Mouse (Mus musculus) testis, adult 2 months (tissue): ENCODE data around the gene Fgfbp3.

Experiments
- CTCF ChIP-seq: fragments of 200-500 bp; IDR thresholded peaks from 2 replicates; pipeline ENCODE4 v1.5.1; 2012; ENCODE audit warnings: low read depth, mild to moderate bottlenecking, inconsistent platforms, low read length, moderate library complexity; ENCODE audit not compliant: control insufficient read depth, insufficient read depth, insufficient replicate concordance
- POLR2A ChIP-seq: fragments of 200-500 bp; IDR thresholded peaks from 2 replicates; pipeline ENCODE4 v1.6.1; 2012; ENCODE audit warnings: low read depth, mild to moderate bottlenecking, inconsistent platforms, low read length, moderate library complexity; ENCODE audit not compliant: control insufficient read depth

DNA sequence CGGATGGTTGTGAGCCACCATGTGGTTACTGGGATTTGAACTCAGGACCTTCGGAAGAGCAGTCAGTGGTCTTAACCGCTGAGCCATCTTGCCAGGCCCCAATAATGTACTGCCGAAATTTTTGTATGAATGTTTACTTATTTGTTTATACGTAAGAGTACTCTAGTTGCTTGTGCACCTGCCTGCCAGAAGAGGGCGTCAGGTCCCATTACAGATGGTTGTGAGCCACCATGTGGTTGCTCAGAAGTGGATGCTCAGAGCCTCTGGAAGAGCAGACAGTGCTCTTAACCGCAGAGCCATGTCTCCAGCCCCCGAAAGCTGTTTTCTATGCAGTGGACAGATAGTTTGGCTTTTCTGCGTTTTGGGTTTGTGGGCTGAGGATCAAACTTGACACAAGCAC lies 21.6 kb downstream of the Fgfbp3 start:
- peak; percentile 30; the same call in 1 of the 2 replicates for TF ChIP-seq CTCF
- no peak for TF ChIP-seq POLR2A
